Mouse (Mus musculus) myocyte (in vitro differentiated cells): ENCODE results near the gene Eea1. TPM values are rescaled to one million over a fixed set of nuclear protein-coding genes. Genes with fewer than 3 reads are reported as not detected.
A peak's percentile ranks its signal among the peaks of the same experiment; 100 is the strongest.

Experiments used
- H3K27me3 ChIP-seq: one replicate; pipeline ENCODE4 v1.6.1; 2011; ENCODE audit not compliant: control insufficient read depth, insufficient read depth, insufficient read length
- H3K36me3 ChIP-seq: one replicate; pipeline ENCODE4 v1.6.1; 2011; ENCODE audit not compliant: control insufficient read depth, insufficient read depth
- H3K4me2 ChIP-seq: one replicate; pipeline ENCODE4 v1.6.1; 2011; ENCODE audit warnings: low read depth, control low read depth
- H3K4me3 ChIP-seq: one replicate; pipeline ENCODE4 v1.5.1; 2011; ENCODE audit warnings: mild to moderate bottlenecking, control low read depth, moderate library complexity
- H3K79me2 ChIP-seq: one replicate; pipeline ENCODE4 v1.6.1; 2011; ENCODE audit not compliant: control insufficient read depth, insufficient read depth
- H3ac ChIP-seq: one replicate; pipeline ENCODE4 v1.6.1; 2011; ENCODE audit not compliant: control insufficient read depth, insufficient read length
- CEBPB ChIP-seq: IDR thresholded peaks from 2 replicates; pipeline ENCODE4 v1.6.1; 2011; ENCODE audit warnings: mild to moderate bottlenecking, moderate library complexity; ENCODE audit not compliant: poor library complexity, insufficient read depth, severe bottlenecking
- E2F4 ChIP-seq: IDR thresholded peaks from one replicate; pipeline ENCODE4 v1.6.1; 2011; ENCODE audit warnings: mild to moderate bottlenecking, control low read depth, moderate library complexity; ENCODE audit not compliant: insufficient read depth
- MAX ChIP-seq: IDR thresholded peaks from one replicate; pipeline ENCODE4 v1.6.1; 2011; ENCODE audit warnings: low read depth, mild to moderate bottlenecking, control low read depth
- MYOD1 ChIP-seq, 3 experiments: IDR thresholded peaks; one replicate each; pipeline ENCODE4 v1.6.1; 2011; ENCODE audit warnings: control low read depth in 2 of 3, low read depth in 2 of 3, mild to moderate bottlenecking in 2 of 3, moderate library complexity in 1 of 3; ENCODE audit not compliant: insufficient read length in 2 of 3, control insufficient read depth in 1 of 3
- MYOG ChIP-seq, 3 experiments: IDR thresholded peaks; one replicate each; pipeline ENCODE4 v1.6.1; 2011; ENCODE audit warnings: control low read depth in 2 of 3, low read depth in 2 of 3, mild to moderate bottlenecking in 2 of 3; ENCODE audit not compliant: insufficient read length in 2 of 3, control insufficient read depth in 1 of 3, insufficient read depth in 1 of 3
- POLR2A ChIP-seq: IDR thresholded peaks from one replicate; pipeline ENCODE4 v1.6.1; 2011; ENCODE audit warnings: low read depth, mild to moderate bottlenecking, control low read depth, moderate library complexity; ENCODE audit not compliant: insufficient read length
- POLR2AphosphoS2 ChIP-seq: IDR thresholded peaks from one replicate; pipeline ENCODE4 v1.6.1; 2011; ENCODE audit warnings: low read depth, control low read depth; ENCODE audit not compliant: insufficient read length
- REST ChIP-seq: IDR thresholded peaks from one replicate; pipeline ENCODE4 v1.6.1; 2011; ENCODE audit warnings: mild to moderate bottlenecking, control low read depth, moderate library complexity; ENCODE audit not compliant: insufficient read depth, insufficient read length
- SRF ChIP-seq: IDR thresholded peaks from one replicate; pipeline ENCODE4 v1.6.1; 2011; ENCODE audit warnings: low read depth; ENCODE audit not compliant: control insufficient read depth, insufficient read length
- TCF12 ChIP-seq: IDR thresholded peaks from one replicate; pipeline ENCODE4 v1.6.1; 2011; ENCODE audit warnings: mild to moderate bottlenecking, control low read depth; ENCODE audit not compliant: poor library complexity, insufficient read depth, severe bottlenecking
- TCF3 ChIP-seq: IDR thresholded peaks from one replicate; pipeline ENCODE4 v1.6.1; 2011; ENCODE audit warnings: low read depth, control low read depth; ENCODE audit not compliant: insufficient read length
- USF1 ChIP-seq: IDR thresholded peaks from one replicate; pipeline ENCODE4 v1.6.1; 2011; ENCODE audit warnings: low read depth, mild to moderate bottlenecking, control low read depth, moderate library complexity
- polyA plus RNA-seq: library from polyadenylated mRNA; unstranded; fragments of >200 nt; fragmentation: generic; extraction: Trizol; gene quantifications from one replicate; pipeline ENCODE4 v1.2.1, GENCODE M21; 2012; ENCODE audit warnings: missing spikeins

Gene Eea1
- polyA plus RNA-seq, 1 experiment = 6.9 TPM

DNA sequence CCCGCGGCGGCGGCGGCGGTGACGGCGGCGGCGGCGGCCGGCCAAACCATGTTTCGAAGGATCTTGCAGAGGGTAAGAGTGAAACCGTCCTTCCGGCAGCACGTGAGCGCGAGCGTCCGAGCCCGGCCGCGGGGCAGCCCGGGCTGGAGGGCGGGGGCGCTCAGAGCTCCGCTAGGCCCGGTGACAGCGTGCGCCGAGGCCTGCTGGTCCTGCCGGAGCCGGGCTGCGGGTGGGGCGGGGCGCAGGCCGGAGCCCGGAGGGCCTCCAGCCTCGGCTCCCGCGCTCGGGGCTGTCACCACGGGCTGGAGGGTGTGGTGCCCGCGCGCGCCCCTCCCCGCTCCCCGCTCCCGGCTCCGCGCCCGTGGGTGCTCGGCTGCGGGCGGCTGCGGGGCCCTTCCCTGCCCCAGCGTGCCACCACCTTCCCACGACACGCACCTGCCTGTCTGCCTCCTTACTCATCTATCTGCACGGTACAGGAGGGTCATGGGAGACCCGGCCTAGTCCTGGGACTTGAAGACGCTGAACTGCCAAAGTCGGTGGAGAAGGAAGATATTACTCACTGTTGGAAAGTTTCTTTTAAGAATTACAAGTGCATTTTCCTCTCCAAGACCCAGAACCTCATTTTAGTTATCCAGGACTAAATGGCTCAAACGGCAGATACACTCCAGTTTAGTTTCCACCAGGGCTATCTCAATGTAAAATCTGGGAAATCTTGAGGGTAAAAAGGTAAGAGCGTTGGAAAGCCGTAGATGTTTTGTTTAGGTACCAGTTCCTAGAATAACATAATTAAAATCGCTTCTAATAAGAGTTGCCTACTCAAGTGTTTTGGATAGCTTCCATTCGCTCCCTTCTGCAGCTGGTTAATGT, 684 bp downstream of the Eea1 start:
- H3K27me3 ChIP-seq = no peaks in the 10 kb centered on the region
- peak overlapping the region; percentile 49 for H3ac ChIP-seq
- peak overlapping the region; percentile 63 for H3K4me3 ChIP-seq
- peak overlapping the region; percentile 91 for H3K4me2 ChIP-seq
- peaks cover 44% of the 10 kb centered on the region for H3K79me2 ChIP-seq
- H3K36me3 ChIP-seq = no peaks in the 10 kb centered on the region
- no peak for TF ChIP-seq SRF
- peak; percentile 34 for TF ChIP-seq POLR2A
- TF ChIP-seq MYOG (IDR thresholded peaks at IDR 0.05; ENCODE audit: control insufficient read depth in 1 of 3, insufficient read depth in 1 of 3, insufficient read length in 2 of 3, low read depth in 2 of 3) = peak in 1 of 3 experiments; percentile 5
- TF ChIP-seq MYOD1 (IDR thresholded peaks at IDR 0.05; ENCODE audit: control insufficient read depth in 1 of 3, insufficient read length in 2 of 3, low read depth in 2 of 3) = peak in 1 of 3 experiments; percentile 25

DNA sequence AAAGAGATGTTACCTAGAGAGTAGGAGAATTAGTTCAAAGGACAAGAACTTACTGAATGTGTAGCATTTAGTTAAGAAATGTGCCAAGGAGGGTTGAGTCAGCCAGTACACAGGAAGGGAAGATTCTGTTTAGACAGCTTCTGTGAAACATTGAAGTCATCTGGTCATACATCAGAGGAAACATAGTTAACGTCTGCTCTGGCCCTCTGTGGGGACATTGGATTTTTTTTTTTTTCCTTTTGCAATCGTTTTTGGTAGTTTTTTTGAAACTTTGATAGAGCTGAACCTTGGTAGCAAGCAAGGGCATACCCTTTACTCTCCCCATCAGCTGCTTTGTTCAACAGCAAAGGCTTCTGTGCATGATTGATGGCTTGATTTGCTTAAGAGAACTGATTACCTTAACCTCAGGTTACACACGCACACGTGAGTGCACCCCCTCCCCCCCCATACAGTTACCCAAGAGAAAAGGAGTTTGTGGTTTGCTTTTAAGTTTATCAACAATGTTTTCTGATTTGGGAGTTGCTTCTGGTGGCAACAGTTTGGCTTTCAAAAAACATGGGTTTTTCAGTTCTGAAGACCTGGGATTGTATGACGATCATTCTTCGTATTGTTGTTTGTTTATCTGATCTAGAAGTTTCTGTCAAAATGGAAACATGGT, 1.4 kb downstream of the Eea1 start:
- no peaks in the 10 kb centered on the region for H3K27me3 ChIP-seq
- peak overlapping the region; percentile 49 for H3ac ChIP-seq
- H3K36me3 ChIP-seq = no peaks in the 10 kb centered on the region
- H3K4me3 ChIP-seq = peak overlapping the region; percentile 63
- H3K4me2 ChIP-seq = peak overlapping the region; percentile 91
- H3K79me2 ChIP-seq = peaks cover 52% of the 10 kb centered on the region
- no peak for TF ChIP-seq USF1
- no peak for TF ChIP-seq REST
- TF ChIP-seq POLR2A = no peak
- no peak for TF ChIP-seq MAX
- TF ChIP-seq TCF12 = no peak

DNA sequence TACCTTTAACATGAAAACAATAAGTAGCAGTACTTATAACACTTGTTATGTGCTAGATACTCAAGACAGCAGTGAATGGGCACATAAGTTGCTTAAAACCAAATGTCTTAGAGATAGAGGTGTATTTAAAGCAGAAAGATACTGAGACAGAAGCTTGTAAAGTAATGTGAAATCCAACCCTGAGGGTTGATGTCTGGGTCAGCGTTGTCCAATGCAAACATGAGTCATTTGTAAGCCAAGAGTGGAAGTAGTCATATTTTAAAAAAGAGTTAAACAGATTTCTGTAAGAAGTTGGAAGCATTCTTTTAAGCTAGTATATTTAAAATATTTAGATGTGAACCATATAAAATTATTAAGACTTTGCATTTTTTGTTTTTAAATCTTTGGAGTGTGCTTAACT, 4.6 kb downstream of the Eea1 start:
- TF ChIP-seq REST (no peak), CEBPB (no peak), USF1 (no peak), POLR2A (no peak), SRF (no peak), MYOD1 (IDR thresholded peaks at IDR 0.05; ENCODE audit: control insufficient read depth in 1 of 3, insufficient read length in 2 of 3, low read depth in 2 of 3) (no peak), TCF3 (no peak), MAX (no peak), TCF12 (no peak), MYOG (IDR thresholded peaks at IDR 0.05; ENCODE audit: control insufficient read depth in 1 of 3, insufficient read depth in 1 of 3, insufficient read length in 2 of 3, low read depth in 2 of 3) (no peak), E2F4 (no peak), POLR2AphosphoS2 (no peak)
- no peaks in the 10 kb centered on the region for H3K27me3 ChIP-seq
- peaks cover 84% of the 10 kb centered on the region for H3K79me2 ChIP-seq
- H3K36me3 ChIP-seq = no peaks in the 10 kb centered on the region
- H3ac ChIP-seq = no peak overlapping the region
- H3K4me2 ChIP-seq = peak overlapping the region; percentile 73
- no peak overlapping the region for H3K4me3 ChIP-seq

DNA sequence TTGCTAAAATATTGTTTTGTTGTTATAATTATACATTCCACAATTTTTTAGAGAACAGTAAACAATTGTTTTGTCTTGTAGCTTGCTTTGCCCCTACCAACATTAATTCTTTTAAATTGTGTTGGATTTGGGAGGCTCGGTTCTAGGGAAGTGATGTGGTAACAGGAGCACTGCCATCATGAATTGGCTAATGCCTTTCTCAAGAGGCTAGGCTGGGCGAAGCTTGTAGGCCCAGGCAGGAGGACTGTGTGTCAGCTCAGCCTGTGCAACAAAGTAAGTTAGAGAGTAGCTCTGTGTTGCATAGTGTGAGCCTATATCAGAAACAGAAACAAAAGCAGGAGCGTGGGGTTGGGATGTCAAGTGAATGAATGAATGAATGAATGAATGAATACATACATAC, 9.0 kb downstream of the Eea1 start:
- peaks cover 93% of the 10 kb centered on the region for H3K79me2 ChIP-seq
- H3K4me3 ChIP-seq = no peak overlapping the region
- H3K4me2 ChIP-seq = no peak overlapping the region
- no peaks in the 10 kb centered on the region for H3K27me3 ChIP-seq
- no peaks in the 10 kb centered on the region for H3K36me3 ChIP-seq
- TF ChIP-seq CEBPB = no peak
- no peak for TF ChIP-seq TCF12
- TF ChIP-seq MAX = no peak
- TF ChIP-seq SRF = no peak
- TF ChIP-seq POLR2AphosphoS2 = no peak
- no peak for TF ChIP-seq REST
- TF ChIP-seq USF1 = no peak
- TF ChIP-seq E2F4 = no peak
- TF ChIP-seq MYOD1 (IDR thresholded peaks at IDR 0.05; ENCODE audit: control insufficient read depth in 1 of 3, insufficient read length in 2 of 3, low read depth in 2 of 3) = no peak
- no peak for TF ChIP-seq POLR2A
- no peak for TF ChIP-seq TCF3
- TF ChIP-seq MYOG (IDR thresholded peaks at IDR 0.05; ENCODE audit: control insufficient read depth in 1 of 3, insufficient read depth in 1 of 3, insufficient read length in 2 of 3, low read depth in 2 of 3) = no peak
- no peak overlapping the region for H3ac ChIP-seq

DNA sequence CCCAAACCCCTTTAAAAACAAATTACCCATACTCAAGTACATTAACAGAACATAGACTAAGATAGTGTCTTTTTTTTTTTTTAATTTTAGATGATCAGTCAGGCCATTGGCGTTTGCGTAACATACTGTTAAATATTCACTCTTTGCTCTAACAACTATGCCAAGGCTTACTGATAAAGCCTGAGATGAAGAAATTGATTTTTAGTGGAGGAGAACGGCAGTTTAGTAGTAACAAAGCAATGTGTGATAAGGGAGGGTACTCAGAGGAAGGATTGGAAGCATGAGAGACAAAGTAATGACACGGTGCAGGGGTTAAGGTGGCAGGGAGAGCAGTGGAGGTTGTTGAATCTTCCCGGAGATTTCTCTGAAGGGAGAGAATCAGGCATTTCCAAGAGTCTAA, 9.7 kb downstream of the Eea1 start:
- no peaks in the 10 kb centered on the region for H3K36me3 ChIP-seq
- no peaks in the 10 kb centered on the region for H3K27me3 ChIP-seq
- H3K4me3 ChIP-seq = no peak overlapping the region
- TF ChIP-seq MYOG (IDR thresholded peaks at IDR 0.05; ENCODE audit: control insufficient read depth in 1 of 3, insufficient read depth in 1 of 3, insufficient read length in 2 of 3, low read depth in 2 of 3) = no peak
- TF ChIP-seq MYOD1 (IDR thresholded peaks at IDR 0.05; ENCODE audit: control insufficient read depth in 1 of 3, insufficient read length in 2 of 3, low read depth in 2 of 3) = no peak
- TF ChIP-seq REST = no peak
- no peak for TF ChIP-seq SRF
- TF ChIP-seq CEBPB = no peak
- no peak for TF ChIP-seq POLR2A
- TF ChIP-seq MAX = no peak
- no peak for TF ChIP-seq TCF3
- no peak for TF ChIP-seq E2F4
- TF ChIP-seq POLR2AphosphoS2 = no peak
- no peak for TF ChIP-seq TCF12
- no peak for TF ChIP-seq USF1
- peaks cover 98% of the 10 kb centered on the region for H3K79me2 ChIP-seq
- H3K4me2 ChIP-seq = no peak overlapping the region
- no peak overlapping the region for H3ac ChIP-seq
